Comparison of ENCODE assay signal across 7 mouse cellular contexts in genomic region chr12:86824860-86825583, GRCm38 (mm10). TPM values are rescaled to one million over a fixed set of nuclear protein-coding genes. Genes with fewer than 3 reads are reported as not detected.
DNase-seq lines count a peak whose midpoint lies in the region; ATAC-seq and TF ChIP-seq lines count a peak whose summit lies in the region.

No protein-coding gene starts in this region.

- H3K4me3 ChIP-seq in intestine, embryonic 16.5 days (ENCODE audit: low read length), result no peak overlapping the region
- H3K4me3 ChIP-seq in limb, embryonic 14.5 days (replicated peaks; ENCODE audit: low read length), result no peak overlapping the region
- no peak overlapping the region for H3K4me3 ChIP-seq in midbrain, embryonic 14.5 days (replicated peaks; ENCODE audit: low read depth, low read length)

- WGBS in intestine, embryonic 16.5 days, result 12% methylated on average over 14 of the region's 14 CpGs
- 6% methylated on average over 14 of the region's 14 CpGs for WGBS in limb, embryonic 14.5 days
- WGBS in midbrain, embryonic 14.5 days, result 3% methylated on average over 14 of the region's 14 CpGs

- H3K27me3 ChIP-seq in intestine, embryonic 16.5 days (replicated peaks; ENCODE audit: control insufficient read depth, insufficient read depth, low read length), result no peaks in the 10 kb centered on the region
- no peaks in the 10 kb centered on the region for H3K27me3 ChIP-seq in limb, embryonic 14.5 days (ENCODE audit: control insufficient read depth, insufficient read depth, low read length)
- H3K27me3 ChIP-seq in midbrain, embryonic 14.5 days (ENCODE audit: control insufficient read depth, insufficient read depth, low read length), result no peaks in the 10 kb centered on the region

- no peaks in the 10 kb centered on the region for H3K9me3 ChIP-seq in intestine, embryonic 16.5 days (ENCODE audit: control insufficient read depth, low read length)
- H3K9me3 ChIP-seq in limb, embryonic 14.5 days (ENCODE audit: control insufficient read depth, low read length), result no peaks in the 10 kb centered on the region
- no peaks in the 10 kb centered on the region for H3K9me3 ChIP-seq in midbrain, embryonic 14.5 days (ENCODE audit: control insufficient read depth, low read length)

- H3K36me3 ChIP-seq in intestine, embryonic 16.5 days (ENCODE audit: control insufficient read depth, insufficient read depth, low read length), result no peaks in the 10 kb centered on the region
- no peaks in the 10 kb centered on the region for H3K36me3 ChIP-seq in limb, embryonic 14.5 days (ENCODE audit: control insufficient read depth, insufficient read depth, low read length)
- H3K36me3 ChIP-seq in midbrain, embryonic 14.5 days (ENCODE audit: control insufficient read depth, insufficient read depth, low read length), result no peaks in the 10 kb centered on the region

- peak overlapping the region; percentile 54; the same call in 1 of the 2 replicates for H3K4me2 ChIP-seq in intestine, embryonic 16.5 days (ENCODE audit: low read depth, low read length)
- peak overlapping the region; percentile 42 for H3K4me2 ChIP-seq in limb, embryonic 14.5 days (replicated peaks; ENCODE audit: low read depth, low read length, severe bottlenecking)
- H3K4me2 ChIP-seq in midbrain, embryonic 14.5 days (ENCODE audit: low read length), result peak overlapping the region; percentile 45

- peak overlapping the region; percentile 96 for H3K27ac ChIP-seq in intestine, embryonic 16.5 days (ENCODE audit: low read length)
- peak overlapping the region; percentile 91 for H3K27ac ChIP-seq in limb, embryonic 14.5 days (replicated peaks; ENCODE audit: low read depth, low read length)
- H3K27ac ChIP-seq in midbrain, embryonic 14.5 days (replicated peaks; ENCODE audit: low read depth, low read length), result peak overlapping the region; percentile 98

- peaks cover 33% of the 10 kb centered on the region for H3K4me1 ChIP-seq in intestine, embryonic 16.5 days (ENCODE audit: control insufficient read depth, insufficient read depth, low read length)
- peaks cover 41% of the 10 kb centered on the region for H3K4me1 ChIP-seq in limb, embryonic 14.5 days (ENCODE audit: control insufficient read depth, insufficient read depth, low read length)
- peaks cover 63% of the 10 kb centered on the region for H3K4me1 ChIP-seq in midbrain, embryonic 14.5 days (ENCODE audit: control insufficient read depth, insufficient read depth, low read length)

- DNase-seq in adrenal gland, adult 2 months, result peak; percentile 93
- peak; percentile 82 for DNase-seq in embryo, embryonic 11 days
- DNase-seq in limb, embryonic 14.5 days (ENCODE audit: low spot score), result peak; percentile 86
- DNase-seq in midbrain, embryonic 14.5 days, result peak; percentile 79
- peak; percentile 54 to 60 for DNase-seq in spleen, adult 18-20 months

- H3K9ac ChIP-seq in intestine, embryonic 16.5 days (ENCODE audit: low read depth, low read length), result peak overlapping the region; percentile 13; the same call in 1 of the 2 replicates
- no peak overlapping the region for H3K9ac ChIP-seq in limb, embryonic 14.5 days (ENCODE audit: low read depth, low read length, severe bottlenecking)
- peak overlapping the region; percentile 34; the same call in 1 of the 2 replicates for H3K9ac ChIP-seq in midbrain, embryonic 14.5 days (replicated peaks; ENCODE audit: low read length)

- no peak for TF ChIP-seq POLR2A in limb, embryonic 14.5 days (IDR thresholded peaks at IDR 0.05; ENCODE audit: borderline replicate concordance, extremely low read depth, insufficient read depth, insufficient read length)

- ATAC-seq in granulocyte monocyte progenitor cell, adult 5-6 weeks (replicated peaks; ENCODE audit: poor library complexity, severe bottlenecking), result peak; percentile 50
- ATAC-seq in intestine, embryonic 16.5 days, result peak; percentile 73
- ATAC-seq in limb, embryonic 14.5 days (ENCODE audit: low FRiP score, low read depth), result peak; percentile 28
- ATAC-seq in midbrain, embryonic 14.5 days (ENCODE audit: low FRiP score, low TSS enrichment), result peak; percentile 25

RNA-seq across cellular contexts. Expression of gene Irf2bpl, which starts 59.6 kb away (rescaled TPM):
- 10 to 100 TPM; 51.1 to 79.5 TPM for total RNA-seq in adrenal gland, adult 2 months (2021)
- 121 and 122 TPM in 2 replicates for polyA plus RNA-seq in adrenal gland, adult 2 months (2012; rRNA removed)
- total RNA-seq in granulocyte monocyte progenitor cell, adult 5-6 weeks (2014; fragmentation: Nextera tagmentation), result 1.2 and 1.8 TPM in 2 replicates
- total RNA-seq in granulocyte monocyte progenitor cell, adult 5-6 weeks (2017), result 0.15 and 0.78 TPM in 2 replicates
- polyA plus RNA-seq in intestine, embryonic 16.5 days (2015; fragmentation: Nextera tagmentation; extraction: Ambion mirVana), result 8.2 and 10.9 TPM in 2 replicates
- polyA plus RNA-seq in limb, embryonic 14.5 days (2012; rRNA removed), result 37.1 and 50.8 TPM in 2 replicates
- 33.9 and 37.0 TPM in 2 replicates for polyA plus RNA-seq in limb, embryonic 14.5 days (2014; fragmentation: Nextera tagmentation; extraction: Ambion mirVana)
- polyA plus RNA-seq in midbrain, embryonic 14.5 days (2014; fragmentation: Nextera tagmentation; extraction: Ambion mirVana), result 71.6 and 80.2 TPM in 2 replicates
